Mouse (Mus musculus): ENCODE results near the gene Gm28230. TPM values are rescaled to one million over a fixed set of nuclear protein-coding genes. Genes with fewer than 3 reads are reported as not detected.

Gene Gm28230
- total and polyA plus RNA-seq, 3 experiments: not detected

DNA sequence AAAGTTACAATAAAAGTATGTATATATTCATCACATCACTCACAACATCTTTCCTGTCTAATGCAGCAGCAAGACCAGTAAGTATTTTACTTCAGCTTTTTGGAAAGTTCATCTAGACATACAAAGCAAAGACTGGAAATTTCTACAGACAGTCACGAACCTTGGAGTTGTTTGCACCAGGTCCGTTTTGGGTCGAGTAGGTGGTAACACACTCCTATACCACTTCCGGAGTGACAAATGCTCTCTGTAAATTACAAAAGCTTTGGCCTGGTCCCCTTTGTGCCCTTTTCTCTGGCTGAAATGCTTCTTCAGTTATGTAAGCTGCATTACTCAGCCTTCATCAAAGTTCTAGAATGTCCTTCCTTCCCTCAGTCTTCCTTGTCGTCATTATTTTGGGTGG, 27.2 kb downstream of the Gm28230 start:
- no peak for TF ChIP-seq MAZ (IDR thresholded peaks at IDR 0.05; ENCODE audit: low read depth, low read length)
- H3K27ac ChIP-seq (ENCODE audit: control insufficient read depth, low read depth, low read length): no peak overlapping the region
- no peaks in the 10 kb centered on the region for H3K36me3 ChIP-seq (ENCODE audit: control insufficient read depth in 1 of 2, insufficient read depth in 2 of 2, low read length in 2 of 2)
- H3K4me3 ChIP-seq (ENCODE audit: control insufficient read depth in 1 of 2, insufficient read depth in 1 of 2, low read depth in 2 of 2, low read length in 2 of 2): no peak overlapping the region
- no peak overlapping the region for H3K9ac ChIP-seq (ENCODE audit: control insufficient read depth, low read depth, low read length, poor library complexity, severe bottlenecking)
- no peaks in the 10 kb centered on the region for H3K79me2 ChIP-seq (ENCODE audit: control insufficient read depth, insufficient read depth, low read length, poor library complexity)
- no peaks in the 10 kb centered on the region for H3K4me1 ChIP-seq (ENCODE audit: control insufficient read depth in 1 of 2, insufficient read depth in 2 of 2, low read length in 2 of 2)
- H3K9me3 ChIP-seq (replicated peaks; ENCODE audit: insufficient read depth, low read length): no peaks in the 10 kb centered on the region
- H3K27me3 ChIP-seq (ENCODE audit: control insufficient read depth in 1 of 2, insufficient read depth in 2 of 2, low read length in 2 of 2): peaks cover 0 to 3% of the 10 kb centered on the region in 2 experiments; a peak in 1 of 4 replicates
- no peak for DNase-seq (ENCODE audit: low read depth, low spot score)

DNA sequence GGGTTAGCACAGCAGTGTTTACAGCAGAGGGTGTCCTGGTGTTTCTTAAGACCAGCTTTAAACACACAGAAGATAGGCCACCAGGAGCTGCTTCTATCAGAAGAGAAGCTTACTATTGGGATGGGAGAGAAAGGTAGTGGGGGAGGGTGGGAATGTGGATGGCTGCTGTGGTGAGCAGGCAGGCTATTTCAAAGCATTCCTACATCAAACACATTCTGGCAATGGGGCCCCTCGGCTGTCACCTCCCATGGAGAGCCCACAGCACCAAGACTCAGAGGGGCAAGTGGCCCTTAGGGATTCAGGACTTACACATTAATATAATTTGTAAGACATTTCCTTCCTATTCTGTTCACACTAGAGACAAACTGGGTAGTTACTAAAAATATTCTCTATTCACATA, 33.6 kb downstream of the Gm28230 start:
- no peaks in the 10 kb centered on the region for H3K4me1 ChIP-seq (ENCODE audit: control insufficient read depth in 1 of 2, insufficient read depth in 2 of 2, low read length in 2 of 2)
- H3K79me2 ChIP-seq (ENCODE audit: control insufficient read depth, insufficient read depth, low read length, poor library complexity): no peaks in the 10 kb centered on the region
- no peak overlapping the region for H3K27ac ChIP-seq (ENCODE audit: control insufficient read depth, low read depth, low read length)
- TF ChIP-seq MAZ (IDR thresholded peaks at IDR 0.05; ENCODE audit: low read depth, low read length) (no peak), POLR2AphosphoS5 (IDR thresholded peaks at IDR 0.05; ENCODE audit: borderline replicate concordance, low read depth, low read length) (no peak), TAL1 (IDR thresholded peaks at IDR 0.05; ENCODE audit: low read length) (no peak), CTCF (IDR thresholded peaks at IDR 0.05 in 2 of 3, conservative IDR thresholded peaks at IDR 0.05 in 1 of 3; ENCODE audit: control insufficient read depth in 1 of 3, insufficient read depth in 1 of 3, low read depth in 2 of 3, low read length in 3 of 3, poor library complexity in 1 of 3, severe bottlenecking in 1 of 3) (no peak), TCF12 (IDR thresholded peaks at IDR 0.05; ENCODE audit: low read depth, low read length) (no peak), ELF1 (IDR thresholded peaks at IDR 0.05; ENCODE audit: low read depth, low read length) (no peak), KAT2A (conservative IDR thresholded peaks at IDR 0.05; ENCODE audit: low read depth, low read length) (no peak), MYC (IDR thresholded peaks at IDR 0.05; ENCODE audit: low read depth, low read length) (no peak), POLR2AphosphoS2 (IDR thresholded peaks at IDR 0.05; ENCODE audit: low read length) (no peak), USF2 (IDR thresholded peaks at IDR 0.05; ENCODE audit: borderline replicate concordance in 1 of 2, insufficient read depth in 1 of 2, low read depth in 1 of 2, low read length in 2 of 2) (no peak), ZC3H11A (IDR thresholded peaks at IDR 0.05; ENCODE audit: low read depth, low read length) (no peak), MXI1 (IDR thresholded peaks at IDR 0.05; ENCODE audit: low read depth, low read length) (no peak), NELFE (IDR thresholded peaks at IDR 0.05; ENCODE audit: low read depth, low read length) (no peak), USF1 (IDR thresholded peaks at IDR 0.05; ENCODE audit: low read depth, low read length) (no peak)
- H3K27me3 ChIP-seq (ENCODE audit: control insufficient read depth in 1 of 2, insufficient read depth in 2 of 2, low read length in 2 of 2): peaks cover 0 to 3% of the 10 kb centered on the region in 2 experiments; a peak in 1 of 4 replicates
- no peak overlapping the region for H3K4me3 ChIP-seq (ENCODE audit: control insufficient read depth in 1 of 2, insufficient read depth in 1 of 2, low read depth in 2 of 2, low read length in 2 of 2)
- no peak overlapping the region for H3K9ac ChIP-seq (ENCODE audit: control insufficient read depth, low read depth, low read length, poor library complexity, severe bottlenecking)
- no peak for DNase-seq (ENCODE audit: low read depth, low spot score)
- H3K36me3 ChIP-seq (ENCODE audit: control insufficient read depth in 1 of 2, insufficient read depth in 2 of 2, low read length in 2 of 2): no peaks in the 10 kb centered on the region
- H3K9me3 ChIP-seq (replicated peaks; ENCODE audit: insufficient read depth, low read length): no peaks in the 10 kb centered on the region

DNA sequence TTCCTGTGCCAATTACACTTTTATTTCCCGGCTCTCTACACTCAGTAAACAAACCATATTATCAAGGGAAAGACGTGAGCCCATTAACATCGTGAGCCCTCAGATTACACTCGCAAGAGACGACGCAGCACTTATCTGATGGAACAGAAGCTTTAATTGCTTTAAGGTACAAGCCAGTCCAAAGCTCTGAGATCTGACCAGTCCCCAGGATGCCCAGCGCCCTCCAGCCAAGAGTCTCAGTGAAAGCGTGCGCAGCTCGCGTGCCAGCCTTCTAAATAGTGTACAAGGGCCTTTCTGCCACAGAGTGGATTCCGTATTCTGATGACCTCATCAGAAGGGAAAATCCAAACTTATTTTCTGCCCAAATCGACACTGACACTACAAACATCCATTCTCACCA, 35.4 kb downstream of the Gm28230 start:
- H3K27me3 ChIP-seq (ENCODE audit: control insufficient read depth in 1 of 2, insufficient read depth in 2 of 2, low read length in 2 of 2): peaks cover 0 to 3% of the 10 kb centered on the region in 2 experiments; a peak in 2 of 4 replicates
- no peaks in the 10 kb centered on the region for H3K79me2 ChIP-seq (ENCODE audit: control insufficient read depth, insufficient read depth, low read length, poor library complexity)
- H3K36me3 ChIP-seq (ENCODE audit: control insufficient read depth in 1 of 2, insufficient read depth in 2 of 2, low read length in 2 of 2): no peaks in the 10 kb centered on the region
- H3K4me3 ChIP-seq (ENCODE audit: control insufficient read depth in 1 of 2, insufficient read depth in 1 of 2, low read depth in 2 of 2, low read length in 2 of 2): no peak overlapping the region
- H3K9ac ChIP-seq (ENCODE audit: control insufficient read depth, low read depth, low read length, poor library complexity, severe bottlenecking): no peak overlapping the region
- no peaks in the 10 kb centered on the region for H3K4me1 ChIP-seq (ENCODE audit: control insufficient read depth in 1 of 2, insufficient read depth in 2 of 2, low read length in 2 of 2)
- no peak overlapping the region for H3K27ac ChIP-seq (ENCODE audit: control insufficient read depth, low read depth, low read length)
- DNase-seq (ENCODE audit: low read depth, low spot score): no peak
- H3K9me3 ChIP-seq (replicated peaks; ENCODE audit: insufficient read depth, low read length): no peaks in the 10 kb centered on the region
- no peak for TF ChIP-seq TCF12 (IDR thresholded peaks at IDR 0.05; ENCODE audit: low read depth, low read length)
- no peak for TF ChIP-seq MYC (IDR thresholded peaks at IDR 0.05; ENCODE audit: low read depth, low read length)
- no peak for TF ChIP-seq JUND (IDR thresholded peaks at IDR 0.05; ENCODE audit: low read depth, low read length)
